Mouse (Mus musculus) heart, adult 2 months (tissue): ENCODE measurements at regions not wholly inside any gene's neighbourhood (a gene's known extent, or its start where the extent isn't known, plus 50 kb on each side); places are given as distances from the start of the nearest gene placed in this dataset.

Source experiments
- DNase-seq, 2 experiments: peaks; one replicate each; pipeline ENCODE4 v3.0.0; 2021
- H3K27ac ChIP-seq: fragments of 200-600 bp; 2 replicates; pipeline ENCODE4 v1.8.1; 2022
- H3K27me3 ChIP-seq: fragments of 200-500 bp; 2 replicates; pipeline ENCODE4 v1.6.1; 2012; ENCODE audit warnings: mild to moderate bottlenecking, low read length, inconsistent platforms, mixed read lengths; ENCODE audit not compliant: control insufficient read depth, insufficient read depth
- H3K36me3 ChIP-seq: fragments of 200-500 bp; 2 replicates; pipeline ENCODE4 v1.6.1; 2012; ENCODE audit warnings: low read length, inconsistent platforms; ENCODE audit not compliant: control insufficient read depth, insufficient read depth
- H3K4me1 ChIP-seq: fragments of 200-500 bp; 2 replicates; pipeline ENCODE4 v1.6.1; 2011; ENCODE audit warnings: low read length; ENCODE audit not compliant: control insufficient read depth, insufficient read depth
- H3K4me3 ChIP-seq: fragments of 200-600 bp; 2 replicates; pipeline ENCODE4 v1.8.1; 2022
- H3K79me2 ChIP-seq: fragments of 200-500 bp; replicated peaks from 2 replicates; pipeline ENCODE4 v1.6.1; 2012; ENCODE audit warnings: mild to moderate bottlenecking, inconsistent platforms, low read length, moderate library complexity, mixed read lengths; ENCODE audit not compliant: control insufficient read depth, insufficient read depth
- H3K9ac ChIP-seq: fragments of 200-500 bp; 2 replicates; pipeline ENCODE4 v1.6.1; 2012; ENCODE audit warnings: low read depth, mild to moderate bottlenecking, control low read depth, inconsistent platforms, low read length, mixed read lengths
- CTCF ChIP-seq: fragments of 200-600 bp; IDR thresholded peaks from 2 replicates; pipeline ENCODE4 v1.8.1; 2022; ENCODE audit warnings: antibody characterized with exemption, mild to moderate bottlenecking, moderate library complexity
- EP300 ChIP-seq: fragments of 200-500 bp; IDR thresholded peaks from 2 replicates; pipeline ENCODE4 v1.6.1; 2011; ENCODE audit warnings: low read depth, low read length, control low read depth; ENCODE audit not compliant: insufficient read depth
- POLR2A ChIP-seq: fragments of 200-500 bp; IDR thresholded peaks from 2 replicates; pipeline ENCODE4 v1.6.1; 2011; ENCODE audit warnings: mild to moderate bottlenecking, low read depth, low read length, control low read depth; ENCODE audit not compliant: insufficient read depth
- WGBS: fragments of 180-500 bp; shearing (Covaris S2); methylation state at CpG from one replicate; pipeline ENCODE4 v1.1.7; 2018; 5-methylcytosine and 5-hydroxymethylcytosine counted together
- intact Hi-C: fragments of 180-260 bp; cut with DNase I; formaldehyde crosslinking; loops from one replicate; pipeline ENCODE4 v1.15.1; 2025

DNA sequence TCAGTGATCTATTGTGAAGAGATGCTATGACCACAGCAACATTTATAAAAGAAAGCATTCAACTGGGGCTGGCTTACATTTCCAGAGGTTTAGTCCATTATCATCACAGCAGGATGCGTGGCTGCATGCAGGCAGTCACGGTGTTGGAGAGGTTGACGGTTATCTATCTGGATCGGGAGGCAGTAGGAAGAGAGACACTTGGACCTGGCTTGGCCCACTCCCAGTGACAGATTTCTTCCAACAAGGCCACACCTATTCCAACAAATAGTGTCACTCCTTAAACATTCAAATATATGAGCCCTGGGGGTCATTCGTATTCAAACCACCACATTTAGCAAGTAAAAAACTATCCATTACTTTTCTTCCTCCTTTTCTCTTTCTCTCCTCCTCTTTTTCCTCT is 77.4 kb upstream of the Ltbp1 start:
- no peak for DNase-seq
- intact Hi-C loops, result no loop called here
- WGBS, result 60% methylated on average over 5 of the region's 5 CpGs

DNA sequence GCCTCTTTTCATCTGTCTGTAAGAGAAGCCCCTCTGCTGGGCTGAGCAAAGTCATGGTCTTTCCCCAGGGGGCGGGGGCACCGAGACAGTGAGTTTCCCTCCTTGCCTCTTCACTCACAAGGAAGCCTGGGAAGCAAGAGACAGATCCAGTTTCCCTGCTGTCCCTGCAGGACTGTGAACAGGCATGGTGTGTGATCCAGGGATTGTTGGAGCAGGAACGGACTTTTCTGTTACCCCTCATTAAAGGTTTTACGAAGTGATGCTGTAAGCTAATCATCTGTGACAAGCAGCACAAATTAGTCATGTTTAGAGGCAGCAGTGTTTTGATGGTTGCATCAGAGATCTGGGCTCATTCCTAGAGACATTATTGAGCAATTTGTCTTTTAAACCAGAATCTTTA is 73.8 kb upstream of the Ltbp1 start:
- Histone ChIP-seq H3K4me1 (no peaks in the 10 kb centered on the region), H3K36me3 (no peaks in the 10 kb centered on the region), H3K27me3 (no peaks in the 10 kb centered on the region), H3K79me2 (no peaks in the 10 kb centered on the region), H3K4me3 (no peak overlapping the region), H3K9ac (no peak overlapping the region), H3K27ac (no peak overlapping the region)
- intact Hi-C loops, result no loop called here
- TF ChIP-seq EP300, result no peak
- WGBS, result 60% methylated on average over 4 of the region's 4 CpGs
- no peak for DNase-seq

More for the DNA sequence above, 77.4 kb upstream of the Ltbp1 start:
- Histone ChIP-seq H3K79me2 (no peaks in the 10 kb centered on the region), H3K4me3 (no peak overlapping the region), H3K27ac (no peak overlapping the region), H3K4me1 (no peaks in the 10 kb centered on the region), H3K36me3 (no peaks in the 10 kb centered on the region), H3K27me3 (no peaks in the 10 kb centered on the region), H3K9ac (no peak overlapping the region)
- TF ChIP-seq POLR2A (no peak), EP300 (no peak), CTCF (no peak)

DNA sequence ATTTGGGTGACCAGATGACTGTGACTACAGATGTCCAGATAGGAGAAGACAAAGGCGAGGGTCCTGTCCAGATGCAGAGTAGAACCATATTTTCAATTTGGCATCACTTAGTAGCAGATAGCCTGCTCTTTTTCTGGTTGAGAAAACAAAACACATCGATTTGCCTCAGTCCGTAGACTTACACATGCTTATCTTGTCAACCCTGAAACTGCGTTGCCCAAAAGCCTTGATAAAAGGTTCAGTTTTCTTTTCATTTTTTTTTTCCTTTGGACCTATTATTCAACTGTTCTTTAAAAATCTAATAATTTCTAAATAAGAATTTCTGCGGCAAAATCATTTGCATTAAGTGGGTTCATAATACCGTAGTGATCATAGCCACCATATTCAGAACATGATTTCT is 64.0 kb upstream of the Ltbp1 start:
- Histone ChIP-seq H3K4me1 (no peaks in the 10 kb centered on the region), H3K27ac (no peak overlapping the region), H3K79me2 (no peaks in the 10 kb centered on the region), H3K4me3 (no peak overlapping the region), H3K9ac (no peak overlapping the region), H3K27me3 (no peaks in the 10 kb centered on the region), H3K36me3 (no peaks in the 10 kb centered on the region)
- TF ChIP-seq CTCF (no peak), POLR2A (no peak), EP300 (no peak)
- 74% methylated on average over 6 of the region's 6 CpGs for WGBS
- intact Hi-C loops, result no loop called here
- DNase-seq, result no peak

DNA sequence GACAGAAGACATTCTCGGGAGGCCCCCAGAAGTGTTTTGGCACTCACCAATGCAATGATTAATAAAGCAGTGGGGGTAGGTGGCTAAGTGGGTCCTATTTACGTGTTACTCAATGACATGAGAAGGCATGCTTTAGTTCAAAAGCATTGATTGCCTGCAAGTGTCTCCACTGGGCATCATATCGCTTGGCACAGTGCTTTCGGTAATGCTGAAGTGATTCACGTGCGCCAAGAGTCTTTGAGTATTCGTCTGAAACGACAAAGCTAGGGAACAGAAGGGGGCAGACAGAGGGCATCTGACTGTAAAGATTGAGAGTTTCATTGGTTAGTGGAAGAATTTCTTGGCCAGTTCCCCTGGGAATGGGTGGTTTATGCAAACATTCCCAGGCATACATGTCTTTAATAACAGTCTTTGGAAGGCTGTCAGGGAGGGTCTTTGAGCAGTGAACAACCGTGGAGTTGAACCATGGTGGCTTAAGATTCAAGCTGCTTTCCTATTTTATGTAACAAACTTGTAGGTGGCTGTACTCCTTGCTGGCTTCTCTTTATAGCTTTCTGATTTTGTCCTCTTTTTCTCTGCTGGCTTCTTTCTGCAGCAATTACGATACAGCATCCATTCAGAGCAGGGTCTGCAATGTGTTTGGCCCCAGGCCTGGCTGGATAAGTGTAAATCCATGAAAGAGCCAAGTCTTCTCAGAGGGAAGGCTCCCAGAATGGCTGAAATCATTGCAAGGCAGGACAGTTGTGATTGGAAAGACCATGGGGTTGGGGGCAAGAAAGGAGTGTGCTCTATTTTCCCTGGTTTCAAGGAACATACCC is 62.2 kb upstream of the Ltbp1 start:
- no peaks in the 10 kb centered on the region for H3K36me3 ChIP-seq
- no peak overlapping the region for H3K27ac ChIP-seq
- H3K9ac ChIP-seq, result no peak overlapping the region
- no peaks in the 10 kb centered on the region for H3K4me1 ChIP-seq
- 81% methylated on average over 10 of the region's 10 CpGs for WGBS
- no peak overlapping the region for H3K4me3 ChIP-seq
- intact Hi-C loops, result no loop called here
- TF ChIP-seq EP300 (no peak), POLR2A (no peak), CTCF (no peak)
- H3K79me2 ChIP-seq, result no peaks in the 10 kb centered on the region
- H3K27me3 ChIP-seq, result no peaks in the 10 kb centered on the region
- DNase-seq, result no peak

DNA sequence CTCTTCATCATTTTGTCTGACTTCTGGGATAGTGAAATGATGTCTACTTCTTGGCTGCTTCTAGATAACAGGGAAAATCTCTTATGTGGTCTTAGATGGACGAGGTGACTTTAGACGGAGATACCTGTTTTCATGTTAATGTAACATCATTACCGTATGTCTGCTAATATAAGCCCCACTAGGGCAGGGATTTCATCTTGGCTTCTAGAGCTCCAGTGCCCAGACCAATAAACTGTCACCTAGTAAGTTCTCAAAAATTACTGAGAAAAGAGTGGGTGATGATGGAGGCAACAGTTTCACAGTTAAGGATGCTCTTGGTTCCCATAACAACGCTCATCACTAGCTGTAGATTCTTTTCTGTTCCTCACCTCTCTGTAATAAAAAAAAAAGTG is 61.6 kb upstream of the Ltbp1 start:
- no peak overlapping the region for H3K27ac ChIP-seq
- H3K4me3 ChIP-seq, result no peak overlapping the region
- no peaks in the 10 kb centered on the region for H3K27me3 ChIP-seq
- no peak for DNase-seq
- no peak for TF ChIP-seq CTCF
- TF ChIP-seq POLR2A, result no peak
- TF ChIP-seq EP300, result no peak
- no peaks in the 10 kb centered on the region for H3K79me2 ChIP-seq
- no peaks in the 10 kb centered on the region for H3K4me1 ChIP-seq
- intact Hi-C loops, result no loop called here
- H3K36me3 ChIP-seq, result no peaks in the 10 kb centered on the region
- WGBS, result 53% methylated on average over 4 of the region's 4 CpGs
- no peak overlapping the region for H3K9ac ChIP-seq

DNA sequence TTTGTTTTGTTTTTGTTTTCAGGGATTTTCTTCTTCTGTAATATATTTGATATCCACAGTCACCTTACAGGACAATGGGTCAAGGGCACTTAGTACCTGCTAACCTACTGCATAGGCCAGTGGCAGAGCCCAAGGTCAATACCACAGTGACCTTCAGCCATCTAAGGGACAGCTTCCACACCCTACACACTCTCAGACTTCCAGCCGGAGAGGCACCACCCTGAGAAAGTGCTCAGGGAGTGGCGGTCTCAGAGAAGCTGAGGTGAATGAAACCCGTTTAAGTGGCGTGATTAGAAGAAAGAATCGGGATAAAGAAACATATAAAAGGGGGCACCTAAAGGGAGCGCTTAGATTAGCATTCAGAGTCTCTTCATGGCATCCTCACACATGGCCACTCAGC is 60.2 kb upstream of the Ltbp1 start:
- no peak for DNase-seq
- 90% methylated on average over 6 of the region's 6 CpGs for WGBS
- Histone ChIP-seq H3K27ac (no peak overlapping the region), H3K36me3 (no peaks in the 10 kb centered on the region), H3K27me3 (no peaks in the 10 kb centered on the region), H3K4me1 (no peaks in the 10 kb centered on the region), H3K9ac (no peak overlapping the region), H3K4me3 (no peak overlapping the region), H3K79me2 (no peaks in the 10 kb centered on the region)
- no peak for TF ChIP-seq CTCF
- TF ChIP-seq EP300, result no peak
- TF ChIP-seq POLR2A, result no peak
- intact Hi-C loops, result no loop called here
